Mouse (Mus musculus): ENCODE measurements around the gene Hdac10. TPM values are rescaled to one million over a fixed set of nuclear protein-coding genes. Genes with fewer than 3 reads are reported as not detected.

Hdac10 gene
- polyA plus RNA-seq, 1 experiment: 11.7 TPM

GRCm38 (mm10) chr15:89141443-89141842, 12.9 kb upstream of the Hdac10 start:
- Histone ChIP-seq H3K27me3 (ENCODE audit: control insufficient read depth, insufficient read depth, insufficient read length) (no peaks in the 10 kb centered on the region), H3K79me2 (ENCODE audit: control insufficient read depth, insufficient read depth) (no peaks in the 10 kb centered on the region), H3K36me3 (ENCODE audit: control insufficient read depth, insufficient read depth) (no peaks in the 10 kb centered on the region), H3K4me3 (peak overlapping the region; percentile 46), H3K4me2 (ENCODE audit: low read depth) (peak overlapping the region; percentile 93), H3ac (ENCODE audit: control insufficient read depth, insufficient read length) (no peak overlapping the region)
- TF ChIP-seq TCF12 (IDR thresholded peaks at IDR 0.05; ENCODE audit: insufficient read depth, poor library complexity, severe bottlenecking) (no peak), USF1 (IDR thresholded peaks at IDR 0.05; ENCODE audit: low read depth) (no peak), MAX (IDR thresholded peaks at IDR 0.05; ENCODE audit: low read depth) (no peak), SRF (IDR thresholded peaks at IDR 0.05; ENCODE audit: control insufficient read depth, insufficient read length, low read depth) (no peak), MYOG (IDR thresholded peaks at IDR 0.05; ENCODE audit: control insufficient read depth in 1 of 3, insufficient read depth in 1 of 3, insufficient read length in 2 of 3, low read depth in 2 of 3) (no peak), CEBPB (IDR thresholded peaks at IDR 0.05; ENCODE audit: insufficient read depth, poor library complexity, severe bottlenecking) (no peak), POLR2AphosphoS2 (IDR thresholded peaks at IDR 0.05; ENCODE audit: insufficient read length, low read depth) (no peak), POLR2A (IDR thresholded peaks at IDR 0.05; ENCODE audit: insufficient read length, low read depth) (no peak), MYOD1 (IDR thresholded peaks at IDR 0.05; ENCODE audit: control insufficient read depth in 1 of 3, insufficient read length in 2 of 3, low read depth in 2 of 3) (no peak), REST (IDR thresholded peaks at IDR 0.05; ENCODE audit: insufficient read depth, insufficient read length) (no peak), TCF3 (IDR thresholded peaks at IDR 0.05; ENCODE audit: insufficient read length, low read depth) (no peak), E2F4 (IDR thresholded peaks at IDR 0.05; ENCODE audit: insufficient read depth) (no peak)

GRCm38 (mm10) chr15:89140659-89141252, 12.3 kb upstream of the Hdac10 start, which contains the start of gene Mapk12:
Gene Mapk12 (minus strand): TSS chr15:89140703.
- H3K4me3 ChIP-seq: peak within 1 kb of the TSS; percentile 46
- peak within 1 kb of the TSS; percentile 93 for H3K4me2 ChIP-seq (ENCODE audit: low read depth)
- peak within 1 kb of the TSS; percentile 34 for H3ac ChIP-seq (ENCODE audit: control insufficient read depth, insufficient read length)
- no peaks in the 10 kb centered on the region for H3K36me3 ChIP-seq (ENCODE audit: control insufficient read depth, insufficient read depth)
- H3K79me2 ChIP-seq (ENCODE audit: control insufficient read depth, insufficient read depth): no peaks in the 10 kb centered on the region
- TF ChIP-seq TCF12 (IDR thresholded peaks at IDR 0.05; ENCODE audit: insufficient read depth, poor library complexity, severe bottlenecking) (no peak), E2F4 (IDR thresholded peaks at IDR 0.05; ENCODE audit: insufficient read depth) (no peak), MYOG (IDR thresholded peaks at IDR 0.05; ENCODE audit: control insufficient read depth in 1 of 3, insufficient read depth in 1 of 3, insufficient read length in 2 of 3, low read depth in 2 of 3) (no peak), TCF3 (IDR thresholded peaks at IDR 0.05; ENCODE audit: insufficient read length, low read depth) (no peak), POLR2AphosphoS2 (IDR thresholded peaks at IDR 0.05; ENCODE audit: insufficient read length, low read depth) (peak; percentile 22), USF1 (IDR thresholded peaks at IDR 0.05; ENCODE audit: low read depth) (peak; percentile 91), MYOD1 (IDR thresholded peaks at IDR 0.05; ENCODE audit: control insufficient read depth in 1 of 3, insufficient read length in 2 of 3, low read depth in 2 of 3) (no peak), MAX (IDR thresholded peaks at IDR 0.05; ENCODE audit: low read depth) (no peak), CEBPB (IDR thresholded peaks at IDR 0.05; ENCODE audit: insufficient read depth, poor library complexity, severe bottlenecking) (no peak), POLR2A (IDR thresholded peaks at IDR 0.05; ENCODE audit: insufficient read length, low read depth) (peak; percentile 39), REST (IDR thresholded peaks at IDR 0.05; ENCODE audit: insufficient read depth, insufficient read length) (no peak), SRF (IDR thresholded peaks at IDR 0.05; ENCODE audit: control insufficient read depth, insufficient read length, low read depth) (no peak)
- H3K27me3 ChIP-seq (ENCODE audit: control insufficient read depth, insufficient read depth, insufficient read length): no peaks in the 10 kb centered on the region

DNA sequence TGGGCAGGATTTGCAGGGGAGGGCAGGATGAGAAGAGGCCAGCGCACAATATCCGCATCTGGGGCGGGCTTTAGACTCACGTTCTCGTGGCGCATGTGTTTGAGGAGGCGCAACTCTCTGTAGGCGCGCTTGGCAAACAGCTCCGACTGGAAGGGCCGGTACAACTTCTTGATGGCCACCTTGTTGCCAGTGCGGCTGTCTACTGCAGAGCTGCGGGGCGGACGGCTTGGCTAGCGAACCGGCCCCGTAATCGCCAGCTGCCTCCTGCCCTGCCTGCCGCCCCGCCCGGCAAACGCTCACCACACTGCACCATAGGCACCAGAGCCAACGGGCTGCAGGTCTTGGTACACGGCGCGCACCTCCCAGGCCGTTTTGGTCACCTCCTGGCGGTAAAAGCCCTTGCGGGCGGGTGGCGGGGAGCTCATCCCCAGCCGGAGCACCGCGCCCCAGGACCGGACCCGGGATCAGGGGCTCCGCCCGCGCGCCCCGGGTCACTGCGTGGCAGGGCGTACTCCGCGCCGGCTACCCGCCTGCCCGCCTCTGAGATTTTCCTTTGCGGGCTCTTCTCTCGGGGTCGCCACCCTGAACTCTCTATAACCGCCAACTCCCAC, 11.7 kb upstream of the Hdac10 start:
- H3K4me2 ChIP-seq (ENCODE audit: low read depth): peak overlapping the region; percentile 93
- H3K27me3 ChIP-seq (ENCODE audit: control insufficient read depth, insufficient read depth, insufficient read length): no peaks in the 10 kb centered on the region
- no peaks in the 10 kb centered on the region for H3K36me3 ChIP-seq (ENCODE audit: control insufficient read depth, insufficient read depth)
- TF ChIP-seq MYOG (IDR thresholded peaks at IDR 0.05; ENCODE audit: control insufficient read depth in 1 of 3, insufficient read depth in 1 of 3, insufficient read length in 2 of 3, low read depth in 2 of 3) (peak in 2 of 3 experiments; percentile 72 to 76), POLR2A (IDR thresholded peaks at IDR 0.05; ENCODE audit: insufficient read length, low read depth) (peak; percentile 71), TCF12 (IDR thresholded peaks at IDR 0.05; ENCODE audit: insufficient read depth, poor library complexity, severe bottlenecking) (no peak), E2F4 (IDR thresholded peaks at IDR 0.05; ENCODE audit: insufficient read depth) (no peak), REST (IDR thresholded peaks at IDR 0.05; ENCODE audit: insufficient read depth, insufficient read length) (no peak), POLR2AphosphoS2 (IDR thresholded peaks at IDR 0.05; ENCODE audit: insufficient read length, low read depth) (peak; percentile 65), MAX (IDR thresholded peaks at IDR 0.05; ENCODE audit: low read depth) (no peak), SRF (IDR thresholded peaks at IDR 0.05; ENCODE audit: control insufficient read depth, insufficient read length, low read depth) (no peak), TCF3 (IDR thresholded peaks at IDR 0.05; ENCODE audit: insufficient read length, low read depth) (peak; percentile 18), MYOD1 (IDR thresholded peaks at IDR 0.05; ENCODE audit: control insufficient read depth in 1 of 3, insufficient read length in 2 of 3, low read depth in 2 of 3) (peak in 2 of 3 experiments; percentile 52 to 76), USF1 (IDR thresholded peaks at IDR 0.05; ENCODE audit: low read depth) (no peak), CEBPB (IDR thresholded peaks at IDR 0.05; ENCODE audit: insufficient read depth, poor library complexity, severe bottlenecking) (no peak)
- no peaks in the 10 kb centered on the region for H3K79me2 ChIP-seq (ENCODE audit: control insufficient read depth, insufficient read depth)
- H3ac ChIP-seq (ENCODE audit: control insufficient read depth, insufficient read length): peak overlapping the region; percentile 34
- peak overlapping the region; percentile 46 for H3K4me3 ChIP-seq

- Histone ChIP-seq H3K4me3 (peak overlapping the region; percentile 46), H3K4me2 (ENCODE audit: low read depth) (peak overlapping the region; percentile 8), H3K79me2 (ENCODE audit: control insufficient read depth, insufficient read depth) (no peaks in the 10 kb centered on the region), H3K27me3 (ENCODE audit: control insufficient read depth, insufficient read depth, insufficient read length) (no peaks in the 10 kb centered on the region), H3ac (ENCODE audit: control insufficient read depth, insufficient read length) (no peak overlapping the region), H3K36me3 (ENCODE audit: control insufficient read depth, insufficient read depth) (no peaks in the 10 kb centered on the region)
- TF ChIP-seq POLR2AphosphoS2 (IDR thresholded peaks at IDR 0.05; ENCODE audit: insufficient read length, low read depth) (no peak), SRF (IDR thresholded peaks at IDR 0.05; ENCODE audit: control insufficient read depth, insufficient read length, low read depth) (no peak), TCF12 (IDR thresholded peaks at IDR 0.05; ENCODE audit: insufficient read depth, poor library complexity, severe bottlenecking) (no peak), CEBPB (IDR thresholded peaks at IDR 0.05; ENCODE audit: insufficient read depth, poor library complexity, severe bottlenecking) (no peak), MYOG (IDR thresholded peaks at IDR 0.05; ENCODE audit: control insufficient read depth in 1 of 3, insufficient read depth in 1 of 3, insufficient read length in 2 of 3, low read depth in 2 of 3) (no peak), REST (IDR thresholded peaks at IDR 0.05; ENCODE audit: insufficient read depth, insufficient read length) (no peak), USF1 (IDR thresholded peaks at IDR 0.05; ENCODE audit: low read depth) (no peak), MYOD1 (IDR thresholded peaks at IDR 0.05; ENCODE audit: control insufficient read depth in 1 of 3, insufficient read length in 2 of 3, low read depth in 2 of 3) (no peak), E2F4 (IDR thresholded peaks at IDR 0.05; ENCODE audit: insufficient read depth) (no peak), POLR2A (IDR thresholded peaks at IDR 0.05; ENCODE audit: insufficient read length, low read depth) (no peak), TCF3 (IDR thresholded peaks at IDR 0.05; ENCODE audit: insufficient read length, low read depth) (no peak), MAX (IDR thresholded peaks at IDR 0.05; ENCODE audit: low read depth) (no peak)
These were observed 10.0 kb upstream of the Hdac10 start for GRCm38 (mm10) chr15:89138531-89138930.
